Mouse (Mus musculus) forebrain, embryonic 12.5 days (tissue): ENCODE measurements around the gene Mrpl19. TPM values are rescaled to one million over a fixed set of nuclear protein-coding genes. Genes with fewer than 3 reads are reported as not detected.

Experiments used
- ATAC-seq: fragments of 200-750 bp; cut with Nextera tagmentation; 2 replicates; pipeline ENCODE4 v1.8.0; 2017; ENCODE audit warnings: moderate TSS enrichment; ENCODE audit not compliant: low FRiP score
- H3K27ac ChIP-seq: fragments of 300-500 bp; sonication (generic); 2 replicates; pipeline ENCODE4 v1.5.1; 2016; ENCODE audit warnings: mild to moderate bottlenecking
- H3K27me3 ChIP-seq: fragments of 300-500 bp; sonication (generic); 2 replicates; pipeline ENCODE4 v1.6.1; 2016; ENCODE audit warnings: mild to moderate bottlenecking
- H3K36me3 ChIP-seq: fragments of 300-500 bp; sonication (generic); replicated peaks from 2 replicates; pipeline ENCODE4 v1.6.1; 2016; ENCODE audit warnings: mild to moderate bottlenecking
- H3K4me1 ChIP-seq: fragments of 300-500 bp; sonication (generic); 2 replicates; pipeline ENCODE4 v1.6.1; 2016
- H3K4me2 ChIP-seq: fragments of 300-500 bp; sonication (generic); 2 replicates; pipeline ENCODE4 v1.6.1; 2016; ENCODE audit warnings: mild to moderate bottlenecking, moderate library complexity
- H3K4me3 ChIP-seq: fragments of 300-500 bp; sonication (generic); replicated peaks from 2 replicates; pipeline ENCODE4 v1.5.1; 2016; ENCODE audit warnings: mild to moderate bottlenecking
- H3K9ac ChIP-seq: fragments of 300-500 bp; sonication (generic); 2 replicates; pipeline ENCODE4 v1.6.1; 2016; ENCODE audit warnings: mild to moderate bottlenecking
- H3K9me3 ChIP-seq: fragments of 300-500 bp; sonication (generic); 2 replicates; pipeline ENCODE4 v1.6.1; 2016
- whole genome bisulfite sequencing: fragments of 180-500 bp; shearing (Covaris S2); methylation state at CpG from one replicate; pipeline ENCODE4 v1.1.7; 2016; 5-methylcytosine and 5-hydroxymethylcytosine counted together
- polyA plus RNA-seq: library from polyadenylated mRNA; unstranded; fragments of >200 nt; fragmentation: Nextera tagmentation; extraction: Ambion mirVana; gene quantifications from 2 replicates; pipeline ENCODE4 v1.2.1, GENCODE M21; 2016

Gene Mrpl19
- polyA plus RNA-seq, 1 experiment from 2014 or later, result 50.2 TPM

DNA sequence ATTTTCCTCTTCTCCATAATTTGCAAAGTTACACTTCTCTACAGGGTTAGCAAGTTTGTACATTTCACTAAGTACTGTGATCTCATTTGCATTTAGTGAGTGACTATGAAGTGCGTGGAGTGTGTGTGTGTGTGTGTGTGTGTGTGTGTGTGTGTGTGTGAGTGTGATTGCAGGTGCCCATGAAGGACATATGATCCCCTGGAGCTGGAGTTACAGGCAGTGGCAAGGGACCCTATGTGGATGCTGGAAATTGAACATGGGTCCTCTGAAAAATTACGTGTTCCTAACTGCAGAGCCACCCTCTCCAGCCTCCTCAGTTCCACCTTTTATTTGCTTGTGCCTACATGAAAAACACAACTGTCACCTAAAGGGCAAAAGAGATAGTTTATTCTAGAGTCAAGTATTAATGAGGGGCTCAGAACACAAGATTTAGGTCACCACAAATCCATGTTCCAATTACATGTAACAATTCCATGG, 348 bp upstream of the Mrpl19 start:
- peak overlapping the region; percentile 61 for H3K4me3 ChIP-seq
- H3K27me3 ChIP-seq, result no peaks in the 10 kb centered on the region
- ATAC-seq, result peak; percentile 78; the same call in 1 of the 2 replicates
- peaks cover 28% of the 10 kb centered on the region for H3K36me3 ChIP-seq
- no peak overlapping the region for H3K9ac ChIP-seq
- H3K27ac ChIP-seq, result no peak overlapping the region
- no peaks in the 10 kb centered on the region for H3K9me3 ChIP-seq
- peaks cover 10% of the 10 kb centered on the region for H3K4me1 ChIP-seq
- WGBS, result 42% methylated on average over 2 of the region's 2 CpGs
- peak overlapping the region; percentile 63 for H3K4me2 ChIP-seq

GRCm38 (mm10) chr6:81960284-81960683, 5.5 kb downstream of the Mrpl19 start:
- no peaks in the 10 kb centered on the region for H3K27me3 ChIP-seq
- no peak overlapping the region for H3K9ac ChIP-seq
- no peaks in the 10 kb centered on the region for H3K9me3 ChIP-seq
- peaks cover 84% of the 10 kb centered on the region for H3K36me3 ChIP-seq
- no peak overlapping the region for H3K4me3 ChIP-seq
- no peak overlapping the region for H3K4me2 ChIP-seq
- ATAC-seq, result no peak
- H3K27ac ChIP-seq, result no peak overlapping the region
- peaks cover 10% of the 10 kb centered on the region for H3K4me1 ChIP-seq
- WGBS, result 78% methylated on average over 1 of the region's 1 CpGs

DNA sequence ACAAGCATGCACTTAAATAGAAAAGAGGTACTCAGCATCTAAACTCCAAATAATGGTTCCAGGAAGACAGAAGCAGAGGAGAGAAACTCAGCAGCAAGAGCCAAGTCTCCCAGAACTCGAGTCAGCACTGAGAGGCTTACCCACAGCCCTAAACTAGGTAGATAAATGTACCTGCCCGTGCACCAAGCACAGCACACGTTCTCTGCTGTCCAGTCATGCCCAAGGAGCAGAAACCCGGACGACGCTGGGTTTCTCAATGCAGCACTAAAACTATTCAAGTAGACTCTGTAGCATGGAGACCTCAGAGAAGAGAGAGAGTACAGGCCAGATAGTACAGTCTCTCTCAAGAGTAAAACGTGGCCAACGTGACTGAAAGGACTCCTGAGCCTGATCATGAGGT, 5.9 kb downstream of the Mrpl19 start:
- Histone ChIP-seq H3K36me3 (peaks cover 88% of the 10 kb centered on the region), H3K9me3 (no peaks in the 10 kb centered on the region), H3K4me2 (no peak overlapping the region), H3K4me1 (peaks cover 6% of the 10 kb centered on the region), H3K9ac (no peak overlapping the region), H3K27ac (no peak overlapping the region), H3K27me3 (no peaks in the 10 kb centered on the region), H3K4me3 (no peak overlapping the region)
- no peak for ATAC-seq
- 91% methylated on average over 8 of the region's 8 CpGs for WGBS

DNA sequence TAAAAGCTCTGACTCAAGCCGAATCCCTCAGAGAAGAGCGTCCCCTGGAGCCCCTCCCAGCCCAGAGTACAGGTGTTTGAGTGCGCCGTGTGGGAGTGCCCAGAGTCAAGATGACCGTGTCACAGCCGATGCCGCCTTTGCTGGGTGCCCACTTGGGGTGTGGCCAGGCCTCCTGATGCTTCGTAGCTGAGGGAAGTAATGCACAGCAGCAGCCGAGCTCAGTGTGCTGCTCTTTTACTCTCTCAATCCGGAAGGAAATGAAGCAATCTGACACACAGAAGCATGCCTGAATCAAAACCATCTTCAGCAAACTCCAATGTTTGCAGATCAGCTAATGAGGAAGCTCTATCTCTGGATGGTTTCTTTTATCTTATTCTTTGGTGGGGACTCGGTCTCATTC, 7.8 kb downstream of the Mrpl19 start:
- H3K36me3 ChIP-seq, result peaks cover 88% of the 10 kb centered on the region
- no peaks in the 10 kb centered on the region for H3K9me3 ChIP-seq
- no peaks in the 10 kb centered on the region for H3K4me1 ChIP-seq
- ATAC-seq, result no peak
- no peak overlapping the region for H3K4me3 ChIP-seq
- no peaks in the 10 kb centered on the region for H3K27me3 ChIP-seq
- H3K27ac ChIP-seq, result no peak overlapping the region
- H3K9ac ChIP-seq, result no peak overlapping the region
- no peak overlapping the region for H3K4me2 ChIP-seq
- WGBS, result 94% methylated on average over 11 of the region's 11 CpGs

DNA sequence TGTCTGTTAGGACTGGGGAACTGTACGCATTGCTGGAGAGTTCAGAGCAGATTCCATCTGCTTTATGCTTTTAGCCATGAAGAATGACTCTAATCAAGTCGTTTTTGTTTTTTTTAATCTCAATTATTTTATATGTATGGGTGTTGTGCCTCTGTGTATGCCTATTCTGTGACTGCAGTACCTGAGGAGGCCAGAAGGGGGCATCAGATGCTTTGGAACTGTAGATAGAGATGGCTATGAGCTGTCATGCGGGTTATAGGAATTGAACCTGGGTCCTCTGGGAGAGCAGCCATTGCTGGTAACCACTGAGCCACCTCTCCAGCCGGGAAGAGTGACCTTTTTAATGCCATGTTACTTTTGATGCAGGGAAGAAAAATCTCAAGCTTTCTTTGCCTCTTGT, 9.4 kb downstream of the Mrpl19 start:
- no peak overlapping the region for H3K9ac ChIP-seq
- no peak for ATAC-seq
- peaks cover 90% of the 10 kb centered on the region for H3K36me3 ChIP-seq
- no peak overlapping the region for H3K27ac ChIP-seq
- H3K4me3 ChIP-seq, result no peak overlapping the region
- 96% methylated on average over 4 of the region's 4 CpGs for WGBS
- no peaks in the 10 kb centered on the region for H3K27me3 ChIP-seq
- no peak overlapping the region for H3K4me2 ChIP-seq
- H3K4me1 ChIP-seq, result no peaks in the 10 kb centered on the region
- H3K9me3 ChIP-seq, result no peaks in the 10 kb centered on the region

- Histone ChIP-seq H3K4me3 (no peak overlapping the region), H3K36me3 (peaks cover 90% of the 10 kb centered on the region), H3K27ac (no peak overlapping the region), H3K4me1 (no peaks in the 10 kb centered on the region), H3K27me3 (no peaks in the 10 kb centered on the region), H3K4me2 (no peak overlapping the region), H3K9me3 (no peaks in the 10 kb centered on the region), H3K9ac (no peak overlapping the region)
- 94% methylated on average over 5 of the region's 5 CpGs for WGBS
- ATAC-seq, result no peak
These were observed 10.6 kb downstream of the Mrpl19 start for GRCm38 (mm10) chr6:81955133-81955532.

DNA sequence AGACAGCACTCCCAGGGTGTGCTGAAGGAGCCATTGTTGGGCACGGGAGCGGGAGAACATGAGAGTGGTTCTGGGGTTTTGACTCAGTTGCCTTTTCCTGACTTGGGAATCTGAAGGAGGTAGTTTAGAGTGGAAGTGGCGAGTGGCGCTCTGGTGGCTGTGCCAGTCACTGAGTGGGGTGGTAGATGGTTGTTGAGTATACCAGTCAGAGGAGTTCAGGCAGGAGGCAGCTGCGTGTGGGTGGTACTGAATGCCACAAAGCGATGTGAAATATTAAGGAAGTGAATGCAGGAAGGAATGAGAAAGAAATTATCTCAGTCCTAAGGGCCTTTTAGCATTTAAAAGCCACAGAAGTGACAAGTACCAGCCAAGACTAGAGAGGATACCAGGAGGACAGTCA, 18.9 kb downstream of the Mrpl19 start:
- no peaks in the 10 kb centered on the region for H3K4me1 ChIP-seq
- H3K9me3 ChIP-seq, result no peaks in the 10 kb centered on the region
- H3K9ac ChIP-seq, result no peak overlapping the region
- no peak overlapping the region for H3K4me3 ChIP-seq
- no peak for ATAC-seq
- WGBS, result 98% methylated on average over 6 of the region's 6 CpGs
- H3K36me3 ChIP-seq, result peaks cover 97% of the 10 kb centered on the region
- H3K4me2 ChIP-seq, result no peak overlapping the region
- H3K27me3 ChIP-seq, result no peaks in the 10 kb centered on the region
- H3K27ac ChIP-seq, result no peak overlapping the region

- no peak for ATAC-seq
- Histone ChIP-seq H3K4me2 (no peak overlapping the region), H3K4me3 (no peak overlapping the region), H3K9ac (no peak overlapping the region), H3K36me3 (peaks cover 94% of the 10 kb centered on the region), H3K4me1 (no peaks in the 10 kb centered on the region), H3K27ac (no peak overlapping the region), H3K9me3 (no peaks in the 10 kb centered on the region), H3K27me3 (no peaks in the 10 kb centered on the region)
- 91% methylated on average over 3 of the region's 3 CpGs for WGBS
These were observed 21.3 kb downstream of the Mrpl19 start for GRCm38 (mm10) chr6:81944432-81944831.

DNA sequence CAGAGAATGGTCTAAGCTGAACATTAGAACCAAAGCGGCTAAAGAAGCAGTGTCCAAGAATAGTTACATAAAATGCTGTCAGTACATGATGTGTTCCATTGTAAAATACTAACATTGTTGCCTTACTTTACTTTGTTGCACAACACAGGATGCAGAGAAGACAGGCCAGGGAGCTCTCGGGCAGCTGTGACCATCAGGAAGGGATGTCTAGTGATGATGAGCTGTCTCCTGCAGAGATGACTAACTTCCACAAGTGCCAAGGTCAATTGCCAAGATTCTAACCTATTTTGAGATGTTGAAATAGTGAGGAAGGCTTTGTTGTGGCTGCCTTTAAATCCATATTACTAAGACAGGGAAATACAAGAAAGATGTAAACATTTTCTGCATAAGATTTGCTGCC, 22.5 kb downstream of the Mrpl19 start:
- Histone ChIP-seq H3K4me1 (no peaks in the 10 kb centered on the region), H3K27ac (no peak overlapping the region), H3K9ac (no peak overlapping the region), H3K27me3 (no peaks in the 10 kb centered on the region), H3K4me3 (no peak overlapping the region), H3K4me2 (no peak overlapping the region), H3K9me3 (no peaks in the 10 kb centered on the region), H3K36me3 (peaks cover 89% of the 10 kb centered on the region)
- WGBS, result 92% methylated on average over 2 of the region's 2 CpGs
- ATAC-seq, result no peak

DNA sequence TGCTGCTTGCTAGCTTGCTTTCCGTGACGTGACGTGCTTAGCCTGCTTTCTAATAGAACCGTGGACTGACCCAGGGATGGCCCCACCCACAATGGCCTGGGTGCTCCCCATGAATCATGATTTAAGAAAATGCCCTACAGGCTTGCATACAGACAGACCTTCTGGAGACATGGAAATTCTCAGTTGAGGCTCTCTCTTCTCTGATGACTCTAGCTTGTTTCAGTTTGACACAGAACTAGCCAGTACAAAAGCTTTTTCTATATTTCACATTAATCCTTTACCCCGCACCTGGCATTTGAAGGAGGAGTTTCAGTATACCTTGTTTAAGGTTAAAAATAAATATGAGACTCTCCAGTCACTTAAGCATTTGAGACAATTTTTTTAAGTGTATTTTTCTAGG, 24.0 kb downstream of the Mrpl19 start:
- 91% methylated on average over 5 of the region's 5 CpGs for WGBS
- peaks cover 81% of the 10 kb centered on the region for H3K36me3 ChIP-seq

DNA sequence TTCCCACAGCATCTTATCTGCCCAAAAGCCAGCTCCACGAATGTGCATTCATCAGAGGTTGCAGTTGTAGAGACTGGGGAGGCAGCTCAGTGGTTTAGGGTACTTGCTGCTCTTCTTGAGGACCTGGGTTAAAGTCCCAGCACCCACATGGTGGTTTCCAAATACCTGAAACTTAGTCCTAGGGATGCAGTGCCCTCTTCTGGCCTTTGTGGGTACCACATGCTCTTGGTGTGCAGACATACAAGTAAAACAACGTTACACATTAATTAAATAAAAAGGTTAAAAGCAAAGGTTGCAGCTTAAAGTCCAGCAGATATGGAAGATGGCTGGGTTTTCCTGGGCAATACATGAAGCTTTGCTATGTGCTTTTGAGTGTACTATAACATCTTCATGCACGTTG, 32.5 kb downstream of the Mrpl19 start:
- WGBS, result 97% methylated on average over 3 of the region's 3 CpGs
- Histone ChIP-seq H3K36me3 (peaks cover 71% of the 10 kb centered on the region), H3K4me3 (no peak overlapping the region)

More for the DNA sequence above, 24.0 kb downstream of the Mrpl19 start:
- Histone ChIP-seq H3K4me3 (no peak overlapping the region), H3K9ac (no peak overlapping the region), H3K27me3 (no peaks in the 10 kb centered on the region), H3K27ac (no peak overlapping the region), H3K4me1 (no peaks in the 10 kb centered on the region), H3K4me2 (no peak overlapping the region), H3K9me3 (no peaks in the 10 kb centered on the region)
- ATAC-seq, result no peak

GRCm38 (mm10) chr6:81929402-81929801, 36.4 kb downstream of the Mrpl19 start:
- H3K27ac ChIP-seq, result no peak overlapping the region
- H3K27me3 ChIP-seq, result no peaks in the 10 kb centered on the region
- no peak overlapping the region for H3K4me2 ChIP-seq
- peaks cover 8% of the 10 kb centered on the region for H3K4me1 ChIP-seq
- no peak overlapping the region for H3K9ac ChIP-seq
- no peak overlapping the region for H3K4me3 ChIP-seq
- peaks cover 70% of the 10 kb centered on the region for H3K36me3 ChIP-seq
- no peaks in the 10 kb centered on the region for H3K9me3 ChIP-seq
- 93% methylated on average over 4 of the region's 4 CpGs for WGBS
- no peak for ATAC-seq

More for the DNA sequence above, 32.5 kb downstream of the Mrpl19 start:
- Histone ChIP-seq H3K27me3 (no peaks in the 10 kb centered on the region), H3K9me3 (no peaks in the 10 kb centered on the region), H3K9ac (no peak overlapping the region), H3K4me2 (no peak overlapping the region), H3K4me1 (no peaks in the 10 kb centered on the region), H3K27ac (no peak overlapping the region)
- ATAC-seq, result no peak

DNA sequence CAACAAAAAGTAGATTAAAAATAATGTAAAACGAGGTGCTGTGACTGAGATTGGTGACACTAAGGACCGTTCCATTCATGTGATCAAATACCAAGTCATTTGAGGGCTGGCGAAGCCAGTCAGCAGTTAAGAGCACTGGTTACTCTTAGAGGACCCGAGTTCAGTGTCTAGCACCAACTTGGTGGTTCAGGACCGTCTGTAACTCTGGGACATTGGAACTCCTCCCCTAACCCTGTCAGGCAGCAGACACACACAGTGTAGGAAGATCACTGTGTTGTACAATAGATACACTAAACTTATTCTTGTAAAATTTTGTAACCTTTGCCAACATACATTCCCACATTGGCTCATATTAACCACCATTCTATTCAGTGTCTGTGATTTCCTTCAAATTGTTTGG, 41.5 kb downstream of the Mrpl19 start:
- peak; percentile 57; the same call in 1 of the 2 replicates for ATAC-seq
- Histone ChIP-seq H3K4me1 (peaks cover 14% of the 10 kb centered on the region), H3K36me3 (peaks cover 29% of the 10 kb centered on the region), H3K27ac (no peak overlapping the region), H3K4me2 (peak overlapping the region; percentile 69), H3K9me3 (no peaks in the 10 kb centered on the region), H3K9ac (peak overlapping the region; percentile 92), H3K4me3 (peak overlapping the region; percentile 86), H3K27me3 (no peaks in the 10 kb centered on the region)
- 16% methylated on average over 5 of the region's 5 CpGs for WGBS
